Mouse (Mus musculus) hematopoietic multipotent progenitor cell, adult 10-12 weeks (in vitro differentiated cells): ENCODE measurements around the gene Nos2. TPM values are rescaled to one million over a fixed set of nuclear protein-coding genes. Genes with fewer than 3 reads are reported as not detected.

Source experiments
- polyA plus RNA-seq: library from polyadenylated mRNA; stranded (reverse); fragments of >175 nt; gene quantifications from 2 replicates; pipeline ENCODE4 v1.2.3, GENCODE M21; 2012; ENCODE audit warnings: low replicate concordance

Gene Nos2
- polyA plus RNA-seq: 0.25 TPM in 1 of 2 replicates, not detected in the other

GRCm38 (mm10) chr11:78920411-78920939 lies at the start of gene Nos2:
TSS of gene Nos2 (plus strand) at chr11:78920787.

GRCm38 (mm10) chr11:78984483-78985177 lies 64.0 kb downstream of the Nos2 start, which contains the start of gene Lgals9:
TSS of gene Lgals9 (minus strand) at chr11:78984946.

Other genes with a start within 250 kb of the Nos2 start
- 19.0 and 19.3 TPM in 2 replicates for gene Nlk, start 223.4 kb upstream of the Nos2 start, polyA plus RNA-seq
- gene Ccnq, start 169.1 kb upstream of the Nos2 start, polyA plus RNA-seq: 39.7 and 48.9 TPM in 2 replicates
- gene Lyrm9, start 94.2 kb upstream of the Nos2 start, polyA plus RNA-seq: 53.3 and 81.1 TPM in 2 replicates
- gene Lgals9, start 64.2 kb downstream of the Nos2 start, polyA plus RNA-seq: 16.8 and 17.5 TPM in 2 replicates
- gene Ksr1, start 225.6 kb downstream of the Nos2 start, polyA plus RNA-seq: 34.4 and 124 TPM in 2 replicates